Mouse (Mus musculus) liver, adult 2 months (tissue): Measurements from ENCODE around the gene Emc9.

Experiments
- CTCF ChIP-seq: fragments of 200-500 bp; IDR thresholded peaks from 2 replicates; pipeline ENCODE4 v1.5.1; 2011; ENCODE audit warnings: low read depth, low read length, control low read depth
- POLR2A ChIP-seq: fragments of 200-500 bp; IDR thresholded peaks from 2 replicates; pipeline ENCODE4 v1.6.1; 2011; ENCODE audit warnings: low read length, control low read depth; ENCODE audit not compliant: insufficient read depth; ENCODE audit errors: extremely low read depth

GRCm38 (mm10) chr14:55571760-55572159 lies 13.3 kb downstream of the Emc9 start:
- no peak for TF ChIP-seq CTCF
- TF ChIP-seq POLR2A = no peak
